Mouse (Mus musculus): ENCODE data around the gene Ets2.

GRCm38 (mm10) chr16:95741915-95742739 is 40.3 kb downstream of the Ets2 start:
- no peak for TF ChIP-seq HCFC1 (IDR thresholded peaks at IDR 0.05; ENCODE audit: borderline replicate concordance, insufficient read depth, low read length)
- no peak for TF ChIP-seq ZNF384 (IDR thresholded peaks at IDR 0.05; ENCODE audit: low read depth, low read length)
- TF ChIP-seq CHD2 (IDR thresholded peaks at IDR 0.05; ENCODE audit: low read depth, low read length) = no peak
- TF ChIP-seq MAFK (IDR thresholded peaks at IDR 0.05; ENCODE audit: insufficient read depth, low read depth, low read length) = no peak

All from ES-E14 (cell line).